Mouse (Mus musculus) 3134 (cell line): ENCODE data around the gene Gm37240.

Source experiments
- DNase-seq: peaks from one replicate; pipeline ENCODE4 v3.0.0-alpha.2; 2011; ENCODE audit warnings: low spot score; ENCODE audit not compliant: insufficient read length; ENCODE audit errors: extremely low read depth

The Gm37240 gene

GRCm38 (mm10) chr3:84540640-84541039 is 1346.7 kb downstream of the Gm37240 start:
- DNase-seq = no peak

- DNase-seq = no peak
These were observed 1350.3 kb downstream of the Gm37240 start for GRCm38 (mm10) chr3:84536987-84537386.

- DNase-seq = no peak
These were observed 1354.1 kb downstream of the Gm37240 start for GRCm38 (mm10) chr3:84533227-84533626.

- DNase-seq = no peak
These were observed 1358.3 kb downstream of the Gm37240 start for GRCm38 (mm10) chr3:84529021-84529420.

GRCm38 (mm10) chr3:84524952-84525351 is 1362.4 kb downstream of the Gm37240 start:
- DNase-seq = no peak

GRCm38 (mm10) chr3:84516163-84516562 is 1371.2 kb downstream of the Gm37240 start:
- no peak for DNase-seq

- no peak for DNase-seq
These were observed 1374.4 kb downstream of the Gm37240 start for GRCm38 (mm10) chr3:84512774-84513515.

GRCm38 (mm10) chr3:84505193-84505592 is 1382.1 kb downstream of the Gm37240 start:
- DNase-seq = no peak

GRCm38 (mm10) chr3:84504291-84504690 is 1383.0 kb downstream of the Gm37240 start:
- no peak for DNase-seq

GRCm38 (mm10) chr3:84502101-84502500 is 1385.2 kb downstream of the Gm37240 start:
- no peak for DNase-seq

GRCm38 (mm10) chr3:84500491-84500890 is 1386.8 kb downstream of the Gm37240 start:
- no peak for DNase-seq

- no peak for DNase-seq
These were observed 1389.6 kb downstream of the Gm37240 start for GRCm38 (mm10) chr3:84497718-84498117.

- DNase-seq = no peak
These were observed 1394.7 kb downstream of the Gm37240 start for GRCm38 (mm10) chr3:84492657-84493056.

- no peak for DNase-seq
These were observed 1395.2 kb downstream of the Gm37240 start for GRCm38 (mm10) chr3:84492148-84492547.

- DNase-seq = no peak
These were observed 1398.6 kb downstream of the Gm37240 start for GRCm38 (mm10) chr3:84488716-84489115.

GRCm38 (mm10) chr3:84484891-84485290 is 1402.4 kb downstream of the Gm37240 start:
- no peak for DNase-seq

- DNase-seq = no peak
These were observed 1403.0 kb downstream of the Gm37240 start for GRCm38 (mm10) chr3:84484333-84484732.

GRCm38 (mm10) chr3:84482121-84482520 is 1405.2 kb downstream of the Gm37240 start:
- DNase-seq = no peak

- peak; percentile 39 for DNase-seq
These were observed 1406.2 kb downstream of the Gm37240 start for GRCm38 (mm10) chr3:84481104-84481503.

- peak; percentile 84 for DNase-seq
These were observed 1407.1 kb downstream of the Gm37240 start, which contains the start of gene Fhdc1 for GRCm38 (mm10) chr3:84480006-84480897. Gene Fhdc1 (minus strand): TSS chr3:84480429.

- DNase-seq = peak; percentile 86
These were observed 1407.9 kb downstream of the Gm37240 start for GRCm38 (mm10) chr3:84479293-84480005.
